Mouse (Mus musculus) macrophage (primary cell): ENCODE results near the gene 2610028H24Rik. TPM values are rescaled to one million over a fixed set of nuclear protein-coding genes. Genes with fewer than 3 reads are reported as not detected.

Source experiments
- H3K27ac ChIP-seq: fragments of 350-480 bp; formaldehyde crosslinking; 2 replicates; pipeline ENCODE4 v1.9.0; 2021
- H3K36me3 ChIP-seq: fragments of 350-480 bp; formaldehyde crosslinking; 2 replicates; pipeline ENCODE4 v1.9.0; 2021; ENCODE audit errors: inconsistent target
- H3K4me3 ChIP-seq: fragments of 350-480 bp; formaldehyde crosslinking; 2 replicates; pipeline ENCODE4 v1.9.0; 2021; ENCODE audit errors: inconsistent target
- H3K79me2 ChIP-seq: fragments of 350-480 bp; formaldehyde crosslinking; 2 replicates; pipeline ENCODE4 v1.9.0; 2021; ENCODE audit errors: inconsistent target
- WGBS: methylation state at CpG from one replicate; pipeline ENCODE4 v1.1.7; 2026; ENCODE audit warnings: inconsistent platforms; ENCODE audit not compliant: missing documents; 5-methylcytosine and 5-hydroxymethylcytosine counted together
- polyA plus RNA-seq: library from polyadenylated mRNA; stranded (reverse); fragments of 250-400 nt; gene quantifications from 3 replicates; pipeline ENCODE4 v1.2.4, GENCODE M21; 2018; ENCODE audit warnings: inconsistent platforms
- total RNA-seq, 78 experiments: library from RNA; depleted of rRNA; stranded (reverse); fragments of 250-400 nt; gene quantifications; 1 replicate in 9 of 78; 2 replicates in 24 of 78; 3 replicates in 43 of 78; 4 replicates in 2 of 78; pipeline ENCODE4 v1.2.4; 2018; ENCODE audit warnings: inconsistent platforms in 56 of 78

The 2610028H24Rik gene
- not detected for total RNA-seq (2018; cell fraction: chromatin; rRNA removed)
- not detected for total RNA-seq (2018; cell fraction: cytosol; rRNA removed)
- not detected for total RNA-seq (2018; cell fraction: nucleus; rRNA removed)
- not detected in 3 replicates for polyA plus RNA-seq

DNA sequence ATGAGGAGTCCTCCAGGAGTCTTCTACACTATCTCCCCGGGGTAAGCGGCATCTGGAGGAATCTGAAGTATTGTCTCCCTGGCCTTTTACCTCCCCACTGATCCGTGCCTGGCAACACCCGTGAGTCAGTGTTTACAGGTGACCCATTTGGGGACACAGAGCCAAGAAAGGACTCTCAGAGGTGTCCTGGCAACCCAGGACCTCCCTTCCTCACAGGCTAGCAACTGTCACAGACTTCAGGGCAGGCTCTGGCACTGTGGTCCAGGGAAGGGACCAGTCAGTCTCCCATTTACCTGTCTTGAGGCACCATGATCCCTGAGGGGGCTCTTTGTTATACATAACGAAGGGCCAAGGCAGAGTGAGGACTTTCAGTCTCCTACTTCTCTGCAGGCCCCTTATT is at the start of gene 2610028H24Rik:
TSS of gene 2610028H24Rik (plus strand) at position 231 of the 400 bp plus-strand sequence.
- no peak within 1 kb of the TSS for H3K27ac ChIP-seq

DNA sequence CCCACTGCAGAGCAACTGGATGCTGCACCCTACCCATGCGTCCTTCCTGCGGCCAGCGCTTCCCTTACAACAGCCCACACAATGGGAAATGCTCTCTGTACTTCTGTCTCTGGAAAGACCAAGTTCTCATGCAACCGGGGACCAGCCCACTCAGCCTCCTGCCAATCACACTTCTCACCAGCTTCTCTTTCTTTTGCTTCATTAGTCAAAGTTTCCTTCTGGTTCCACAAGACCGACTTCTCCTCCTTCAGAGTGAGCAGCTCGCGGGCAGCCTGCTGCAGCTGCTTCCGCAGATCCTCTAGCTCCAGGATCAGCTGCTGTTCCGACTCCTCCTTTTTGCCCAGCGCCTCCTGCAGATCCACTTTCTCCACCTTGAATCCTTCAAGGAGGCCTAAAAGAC is 40.4 kb upstream of the 2610028H24Rik start:
- peaks cover 83% of the 10 kb centered on the region for H3K36me3 ChIP-seq
- no peak overlapping the region for H3K27ac ChIP-seq
- WGBS: 95% methylated on average over 10 of the region's 10 CpGs
- no peak overlapping the region for H3K4me3 ChIP-seq
- H3K79me2 ChIP-seq: no peaks in the 10 kb centered on the region

More for the DNA sequence above, at the start of gene 2610028H24Rik:
- WGBS: 90% methylated on average over 5 of the region's 5 CpGs
- H3K36me3 ChIP-seq: no peaks in the 10 kb centered on the region
- no peaks in the 10 kb centered on the region for H3K79me2 ChIP-seq
- no peak within 1 kb of the TSS for H3K4me3 ChIP-seq

DNA sequence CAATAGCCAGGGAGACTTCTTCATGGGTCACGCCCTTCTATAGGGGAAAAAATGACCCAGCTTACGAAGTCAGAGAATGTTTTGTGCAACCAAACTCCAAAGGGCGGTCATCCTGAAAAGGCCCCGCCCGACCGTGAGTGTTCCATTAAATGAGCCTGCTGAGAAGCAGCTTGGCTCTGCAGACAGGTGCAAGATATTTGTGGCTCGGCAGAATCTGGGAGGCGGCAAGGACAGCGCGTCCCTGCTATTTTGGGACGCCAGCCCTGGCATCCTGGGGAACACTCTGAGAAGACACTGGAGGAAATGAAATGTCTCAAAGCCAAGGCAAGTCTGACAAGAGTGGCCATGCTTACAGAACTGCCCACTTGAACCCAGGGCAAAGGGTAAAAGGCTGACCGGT is 32.1 kb upstream of the 2610028H24Rik start:
- whole genome bisulfite sequencing: 96% methylated on average over 12 of the region's 12 CpGs
- Histone ChIP-seq H3K4me3 (no peak overlapping the region), H3K36me3 (peaks cover 82% of the 10 kb centered on the region), H3K27ac (no peak overlapping the region), H3K79me2 (no peaks in the 10 kb centered on the region)

DNA sequence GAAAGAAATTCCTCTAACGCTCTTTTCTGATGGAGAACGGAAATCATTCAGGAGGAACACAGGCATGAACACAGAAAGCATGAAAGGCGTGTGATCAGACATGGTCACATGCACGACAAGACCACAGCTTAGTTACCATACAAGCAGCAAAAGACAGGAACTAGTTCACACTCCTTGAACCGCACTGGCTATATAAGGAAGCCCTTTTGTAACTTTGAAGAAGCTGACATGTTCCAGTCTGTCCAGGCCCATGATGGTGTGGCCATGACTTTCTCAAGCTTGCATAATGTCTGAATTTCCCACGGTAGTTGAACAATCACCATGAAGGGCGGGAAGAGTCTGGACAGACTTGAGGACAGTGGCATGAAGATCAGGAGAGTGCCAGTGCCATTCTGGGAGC is 23.2 kb upstream of the 2610028H24Rik start:
- H3K36me3 ChIP-seq: peaks cover 80% of the 10 kb centered on the region
- 92% methylated on average over 7 of the region's 7 CpGs for WGBS

DNA sequence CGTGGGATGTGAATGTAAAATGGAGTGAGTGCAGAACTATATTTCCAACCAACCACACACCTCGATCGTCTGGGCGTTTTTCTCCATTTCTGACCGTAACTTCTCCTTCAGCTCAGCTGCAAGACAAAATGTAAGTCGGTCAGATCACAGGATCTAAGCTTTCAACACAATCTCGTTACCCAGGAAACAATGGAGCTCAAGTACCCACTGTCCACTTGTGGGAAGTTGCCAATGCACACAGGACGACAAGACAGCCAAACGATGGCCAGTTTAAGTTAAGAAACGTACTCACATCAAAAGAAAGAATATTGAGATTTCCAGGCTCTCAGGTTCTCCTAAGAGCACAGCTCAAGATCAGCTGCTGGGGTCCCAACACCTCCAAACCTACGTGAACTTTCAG is 15.0 kb upstream of the 2610028H24Rik start:
- peaks cover 13% of the 10 kb centered on the region; the same call in 1 of the 2 replicates for H3K79me2 ChIP-seq
- H3K27ac ChIP-seq: no peak overlapping the region
- H3K4me3 ChIP-seq: no peak overlapping the region
- peaks cover 86% of the 10 kb centered on the region for H3K36me3 ChIP-seq
- WGBS: 96% methylated on average over 11 of the region's 11 CpGs

More for the DNA sequence above, 23.2 kb upstream of the 2610028H24Rik start:
- Histone ChIP-seq H3K4me3 (no peak overlapping the region), H3K27ac (no peak overlapping the region), H3K79me2 (no peaks in the 10 kb centered on the region)

DNA sequence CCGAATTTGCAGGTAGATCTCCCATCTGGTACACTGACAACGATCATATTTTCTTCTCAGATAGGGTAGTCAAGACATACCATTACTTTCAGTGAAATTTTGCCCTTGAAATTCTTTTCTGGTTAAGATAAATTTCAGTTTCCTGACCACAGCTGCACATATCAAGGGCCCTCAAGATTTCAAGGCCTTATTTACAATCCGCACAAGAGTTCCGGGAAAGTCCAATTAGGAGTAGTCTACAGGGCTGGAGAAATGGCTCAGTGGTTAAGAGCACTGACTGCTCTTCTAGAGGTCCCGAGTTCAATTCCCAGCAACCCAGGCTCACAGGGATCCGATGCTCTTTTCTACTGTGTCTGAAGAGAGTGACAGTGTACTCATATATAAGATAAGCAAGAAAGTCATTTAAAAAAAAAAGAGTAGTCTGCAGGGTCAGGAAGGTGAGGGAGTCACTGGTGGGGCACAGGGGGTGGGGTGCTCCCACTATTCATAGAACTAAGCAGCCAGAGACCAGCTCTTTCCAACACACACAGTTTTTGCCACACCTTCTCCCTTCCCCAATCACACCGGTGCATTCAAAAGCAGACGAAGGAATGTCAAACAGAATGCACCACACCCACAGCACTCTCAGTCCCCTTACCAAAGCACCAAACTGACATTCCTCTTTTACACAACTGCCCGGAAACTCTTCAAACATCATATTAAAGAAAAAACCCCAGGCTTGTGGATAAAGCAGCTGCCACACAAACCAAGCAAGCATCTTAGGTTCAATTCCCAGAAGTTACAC is 9.6 kb upstream of the 2610028H24Rik start:
- peaks cover 45% of the 10 kb centered on the region for H3K79me2 ChIP-seq
- H3K4me3 ChIP-seq: no peak overlapping the region
- no peak overlapping the region for H3K27ac ChIP-seq
- peaks cover 45% of the 10 kb centered on the region for H3K36me3 ChIP-seq
- WGBS: 96% methylated on average over 9 of the region's 9 CpGs

DNA sequence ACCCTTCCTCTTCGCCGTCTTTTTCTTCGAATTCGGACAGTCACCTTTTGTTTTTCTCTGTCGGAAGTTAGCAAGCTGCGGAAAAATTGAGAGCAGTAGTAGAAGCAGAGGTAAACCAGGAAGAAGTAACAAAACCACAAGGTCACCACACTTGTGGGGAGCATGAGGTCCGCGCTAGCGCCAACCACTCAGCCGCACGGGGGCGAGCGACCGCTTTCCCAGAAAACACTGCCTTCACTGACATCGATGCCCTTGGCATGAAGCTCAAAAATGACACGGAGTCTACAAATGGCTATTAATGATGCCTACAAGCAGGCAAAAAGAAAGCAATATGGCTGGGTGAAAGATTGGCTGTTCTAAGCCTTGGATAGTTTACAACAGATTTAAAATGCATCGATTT is 8.6 kb upstream of the 2610028H24Rik start, which contains the start of gene AC141477.1:
TSS of gene AC141477.1 (minus strand) at position 164 of the 400 bp plus-strand sequence.
- Histone ChIP-seq H3K4me3 (peak within 1 kb of the TSS; percentile 87; the same call in 1 of the 2 replicates), H3K27ac (no peak within 1 kb of the TSS), H3K36me3 (peaks cover 36% of the 10 kb centered on the region; the same call in 1 of the 2 replicates), H3K79me2 (peaks cover 45% of the 10 kb centered on the region)
- 94% methylated on average over 17 of the region's 17 CpGs for WGBS

DNA sequence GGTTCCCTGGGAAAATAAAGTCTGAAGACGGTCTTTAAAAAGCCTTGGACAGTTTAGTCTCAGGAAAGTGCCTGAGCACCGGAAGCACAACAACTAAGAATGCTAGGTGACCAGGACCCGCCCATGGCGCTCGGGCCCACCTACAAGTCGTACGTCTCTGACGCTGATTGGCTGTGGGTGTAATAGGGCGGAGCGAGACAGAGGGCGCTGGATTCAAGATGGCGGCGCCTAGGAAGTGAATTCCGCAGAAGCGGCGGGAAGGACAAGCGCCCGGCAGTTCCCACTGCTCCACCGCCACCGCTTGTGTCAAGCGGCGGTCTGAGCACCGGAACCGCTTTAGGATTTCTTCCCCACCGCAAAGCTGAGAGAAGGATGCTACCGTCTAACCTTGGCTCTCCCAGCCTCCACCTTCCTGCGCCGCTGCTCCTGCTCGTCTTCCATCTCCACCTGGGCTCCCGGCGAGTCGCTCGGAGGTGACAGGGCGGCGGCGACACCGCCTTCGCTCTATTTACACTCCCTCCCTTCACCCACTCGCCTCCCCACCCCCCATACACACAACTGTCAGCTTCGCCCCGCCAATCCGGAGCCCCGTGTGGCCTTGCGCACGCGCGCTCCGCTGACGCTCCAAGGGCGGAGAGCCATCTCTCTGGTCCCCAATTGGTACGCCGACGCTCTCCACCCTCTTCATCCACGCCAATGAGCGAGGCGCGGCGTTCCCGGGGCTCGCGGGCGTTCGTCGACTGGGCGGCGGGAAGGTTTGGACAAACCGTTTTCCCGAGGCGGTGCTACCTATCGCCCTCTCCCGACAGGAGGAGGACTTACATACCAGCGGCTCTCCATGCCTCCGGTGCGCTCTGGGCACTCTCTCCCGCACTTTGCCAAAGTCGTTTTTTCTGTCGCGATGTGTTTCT is 6.4 kb upstream of the 2610028H24Rik start, which contains the start of gene Pcnt:
TSS of gene Pcnt (minus strand) at position 609 of the 911 bp plus-strand sequence.
- WGBS: under 1% methylated on average over 78 of the region's 78 CpGs
- H3K4me3 ChIP-seq: peak within 1 kb of the TSS; percentile 87
- peak within 1 kb of the TSS; percentile 87 for H3K27ac ChIP-seq
- H3K79me2 ChIP-seq: peaks cover 45% of the 10 kb centered on the region
- H3K36me3 ChIP-seq: peaks cover 15% of the 10 kb centered on the region; the same call in 1 of the 2 replicates

DNA sequence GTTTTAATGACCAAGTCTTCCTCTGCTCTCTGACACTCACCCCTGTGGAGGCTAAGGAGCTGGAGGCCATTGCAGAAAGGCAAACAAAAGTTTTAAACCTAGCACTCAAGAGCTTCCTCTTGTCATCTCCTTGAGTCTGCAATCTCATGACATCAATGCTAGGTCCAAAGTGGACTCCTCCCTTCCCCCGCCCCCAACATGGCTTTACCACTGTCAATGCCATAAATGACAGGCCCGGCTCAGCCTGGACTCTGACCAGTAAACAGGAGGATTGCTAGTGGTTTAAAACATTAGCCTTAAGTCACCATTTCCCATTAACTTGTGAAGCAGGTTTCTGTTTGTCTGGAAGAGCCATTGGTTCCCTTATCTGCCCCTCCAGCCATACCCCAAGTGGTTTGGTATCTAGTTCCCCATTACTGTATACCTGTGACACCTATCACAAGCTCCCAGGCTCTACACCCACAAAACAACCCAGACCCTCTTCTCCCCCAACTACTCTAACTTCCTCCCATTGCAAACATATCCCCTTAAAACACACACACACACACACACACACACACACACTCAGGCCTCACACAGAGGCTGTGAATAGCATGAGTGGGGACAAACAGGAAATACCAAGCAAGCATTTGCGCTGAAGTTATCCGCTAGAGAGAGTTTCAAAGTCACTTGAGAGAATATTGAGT is 2.7 kb upstream of the 2610028H24Rik start:
- no peak overlapping the region for H3K27ac ChIP-seq

DNA sequence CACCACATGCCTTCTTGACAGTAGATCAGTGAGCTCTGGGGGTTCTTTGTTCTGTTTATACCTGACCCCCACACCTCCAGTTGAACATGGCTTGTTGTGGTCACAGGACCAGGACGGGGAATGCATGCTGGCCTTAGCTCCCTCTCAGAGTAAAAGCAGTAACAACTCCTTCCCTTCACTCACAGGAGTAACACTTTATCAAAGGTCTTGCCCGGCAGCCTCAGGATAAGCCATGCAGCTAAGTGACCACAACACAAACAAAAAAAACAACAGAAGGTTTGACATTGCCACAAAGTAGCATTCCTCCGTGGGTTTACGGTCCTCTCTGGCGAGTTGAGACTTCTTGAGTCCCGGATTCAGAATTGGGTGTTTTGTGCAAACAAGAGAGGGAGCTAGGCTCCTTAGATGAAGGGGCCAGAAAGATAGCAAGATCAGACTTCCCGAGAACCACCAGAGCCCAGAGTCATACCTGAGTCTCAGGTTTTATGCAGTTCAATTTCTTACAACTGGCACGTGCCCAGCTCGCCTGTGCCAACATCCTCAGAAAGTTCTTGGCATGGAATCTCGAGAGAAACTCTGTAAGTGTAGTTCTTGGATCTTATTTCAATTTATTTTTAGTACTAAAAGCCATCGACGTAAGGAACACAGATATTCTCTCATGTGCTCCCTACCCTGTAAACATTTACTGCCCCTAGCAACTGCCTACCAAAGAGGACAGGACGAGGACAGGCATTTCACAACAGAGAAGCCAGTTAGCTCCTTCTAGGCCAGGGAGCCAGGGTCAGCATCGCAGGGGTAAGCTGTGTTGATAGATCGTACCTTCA is 1.3 kb upstream of the 2610028H24Rik start:
- no peaks in the 10 kb centered on the region for H3K79me2 ChIP-seq
- no peaks in the 10 kb centered on the region for H3K36me3 ChIP-seq
- WGBS: 93% methylated on average over 15 of the region's 15 CpGs
- no peak overlapping the region for H3K27ac ChIP-seq
- H3K4me3 ChIP-seq: no peak overlapping the region

More for the DNA sequence above, 2.7 kb upstream of the 2610028H24Rik start:
- H3K79me2 ChIP-seq: peaks cover 10% of the 10 kb centered on the region
- H3K4me3 ChIP-seq: no peak overlapping the region
- 31% methylated on average over 4 of the region's 4 CpGs for WGBS
- no peaks in the 10 kb centered on the region for H3K36me3 ChIP-seq

DNA sequence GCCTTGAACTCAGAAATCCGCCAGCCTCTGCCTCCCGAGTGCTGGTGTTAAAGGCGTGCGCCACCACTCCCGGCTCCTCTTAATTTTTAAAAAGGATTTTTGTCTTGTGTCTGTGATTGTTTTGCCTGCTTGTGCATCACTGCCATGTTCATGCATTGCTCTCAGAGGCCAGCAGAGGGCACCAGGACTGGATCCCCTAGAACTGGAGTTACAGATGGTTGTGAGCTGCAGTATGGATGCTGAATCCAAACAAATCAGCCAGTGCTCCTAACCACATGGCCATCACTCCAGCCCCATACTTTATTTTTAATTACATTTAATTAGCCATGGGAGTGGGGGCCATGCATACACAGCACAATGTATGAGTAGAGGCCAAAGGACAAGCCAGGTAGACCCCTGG is 6.4 kb downstream of the 2610028H24Rik start:
- 34% methylated on average over 5 of the region's 5 CpGs for WGBS
- H3K27ac ChIP-seq: no peak overlapping the region
- H3K36me3 ChIP-seq: no peaks in the 10 kb centered on the region
- no peak overlapping the region for H3K4me3 ChIP-seq
- no peaks in the 10 kb centered on the region for H3K79me2 ChIP-seq

DNA sequence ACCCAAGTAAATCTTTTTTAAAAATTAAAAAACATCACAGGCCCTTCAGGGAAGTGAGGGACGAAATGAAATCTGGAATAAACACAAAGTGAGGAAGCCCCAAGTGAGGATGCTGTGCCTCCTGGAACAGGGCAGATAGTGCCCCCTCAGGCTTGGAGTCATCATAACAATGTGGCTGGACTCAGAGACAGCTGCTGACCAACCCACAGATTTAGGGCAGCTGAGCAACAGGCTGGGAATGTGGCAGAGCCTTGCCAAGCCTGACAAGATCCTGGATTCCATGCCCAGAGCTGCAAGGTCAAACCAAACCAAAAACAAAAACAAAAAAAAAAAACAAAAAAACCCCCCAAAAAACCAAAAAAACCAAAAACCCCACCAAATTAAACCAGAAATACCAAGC is 12.4 kb downstream of the 2610028H24Rik start:
- H3K79me2 ChIP-seq: no peaks in the 10 kb centered on the region
- WGBS: 89% methylated on average over 1 of the region's 1 CpGs

DNA sequence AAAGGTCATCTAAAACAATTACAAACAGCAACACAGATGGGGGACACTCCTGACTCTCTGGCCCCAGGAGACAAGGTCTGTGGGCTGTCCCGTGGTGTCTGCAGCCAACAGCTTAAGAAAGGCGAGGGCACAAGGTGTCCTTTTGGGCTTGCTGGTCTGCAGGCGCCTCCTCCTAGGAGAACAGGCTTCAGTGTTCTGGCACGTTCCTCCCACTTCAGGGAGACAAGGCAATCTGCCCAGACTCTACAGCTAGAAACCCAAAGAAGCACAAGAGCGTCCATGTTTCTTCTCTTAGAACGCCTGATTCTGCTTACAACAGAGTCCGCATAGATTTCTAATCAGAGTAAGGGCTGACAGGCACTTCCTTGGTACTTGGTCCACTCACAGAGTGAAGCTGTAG is 13.4 kb downstream of the 2610028H24Rik start:
- 95% methylated on average over 5 of the region's 7 CpGs for WGBS
- no peaks in the 10 kb centered on the region for H3K36me3 ChIP-seq
- H3K4me3 ChIP-seq: no peak overlapping the region
- H3K79me2 ChIP-seq: no peaks in the 10 kb centered on the region
- no peak overlapping the region for H3K27ac ChIP-seq

More for the DNA sequence above, 12.4 kb downstream of the 2610028H24Rik start:
- Histone ChIP-seq H3K36me3 (no peaks in the 10 kb centered on the region), H3K27ac (no peak overlapping the region), H3K4me3 (no peak overlapping the region)
